Mouse (Mus musculus) embryonic facial prominence, embryonic 10.5 days (tissue): Measurements from ENCODE around the gene Rcor2. TPM values are rescaled to one million over a fixed set of nuclear protein-coding genes. Genes with fewer than 3 reads are reported as not detected.
A peak's percentile ranks its signal among the peaks of the same experiment; 100 is the strongest.

Experiments used
- DNase-seq: peaks from one replicate; pipeline ENCODE4 v3.0.0-alpha.2; 2017; ENCODE audit warnings: low spot score
- H3K27ac ChIP-seq: fragments of 300-500 bp; sonication (generic); replicated peaks from 2 replicates; pipeline ENCODE4 v1.5.1; 2016; ENCODE audit warnings: mild to moderate bottlenecking
- H3K27me3 ChIP-seq: fragments of 300-500 bp; sonication (generic); replicated peaks from 2 replicates; pipeline ENCODE4 v1.6.1; 2016; ENCODE audit warnings: low read depth, mild to moderate bottlenecking; ENCODE audit not compliant: poor library complexity, severe bottlenecking
- H3K36me3 ChIP-seq: fragments of 300-500 bp; sonication (generic); replicated peaks from 2 replicates; pipeline ENCODE4 v1.6.1; 2016; ENCODE audit warnings: mild to moderate bottlenecking, moderate library complexity
- H3K4me1 ChIP-seq: fragments of 300-500 bp; sonication (generic); 2 replicates; pipeline ENCODE4 v1.6.1; 2016
- H3K4me3 ChIP-seq: fragments of 300-500 bp; sonication (generic); 2 replicates; pipeline ENCODE4 v1.5.1; 2016; ENCODE audit warnings: mild to moderate bottlenecking, moderate library complexity
- H3K9me3 ChIP-seq: fragments of 300-500 bp; sonication (generic); 2 replicates; pipeline ENCODE4 v1.6.1; 2016; ENCODE audit warnings: mild to moderate bottlenecking
- WGBS: fragments of 180-500 bp; shearing (Covaris S2); methylation state at CpG from one replicate; pipeline ENCODE4 v1.1.7; 2016; 5-methylcytosine and 5-hydroxymethylcytosine counted together
- polyA plus RNA-seq: library from polyadenylated mRNA; unstranded; fragments of >200 nt; fragmentation: Nextera tagmentation; extraction: Ambion mirVana; gene quantifications from 2 replicates; pipeline ENCODE4 v1.2.1, GENCODE M21; 2016

The Rcor2 gene
- 51.0 and 58.6 TPM in 2 replicates for polyA plus RNA-seq

GRCm38 (mm10) chr19:7267091-7267741 is at the start of gene Rcor2:
Rcor2 (plus strand) TSS chr19:7267325.
- H3K4me3 ChIP-seq, result peak within 1 kb of the TSS; percentile 92
- H3K36me3 ChIP-seq, result peaks cover 27% of the 10 kb centered on the region
- no peaks in the 10 kb centered on the region for H3K27me3 ChIP-seq
- 0 out of 2 replicates have a peak, but pooled peaks cover under 1% of the 10 kb centered on the region for H3K9me3 ChIP-seq
- H3K4me1 ChIP-seq, result peaks cover 68% of the 10 kb centered on the region
- DNase-seq, result peak; percentile 89
- H3K27ac ChIP-seq, result peak within 1 kb of the TSS; percentile 99
- under 1% methylated on average over 28 of the region's 28 CpGs for whole genome bisulfite sequencing

- peaks cover 27% of the 10 kb centered on the region for H3K4me1 ChIP-seq
- H3K27ac ChIP-seq, result peak overlapping the region; percentile 71
- H3K4me3 ChIP-seq, result peak overlapping the region; percentile 85
- H3K9me3 ChIP-seq, result no peaks in the 10 kb centered on the region
- H3K27me3 ChIP-seq, result no peaks in the 10 kb centered on the region
- 12% methylated on average over 6 of the region's 6 CpGs for WGBS
- H3K36me3 ChIP-seq, result peaks cover 35% of the 10 kb centered on the region
- DNase-seq, result no peak
Measured at GRCm38 (mm10) chr19:7217926-7218267, 49.2 kb upstream of the Rcor2 start.

- Histone ChIP-seq H3K27ac (no peak overlapping the region), H3K9me3 (no peaks in the 10 kb centered on the region), H3K27me3 (no peaks in the 10 kb centered on the region), H3K4me3 (peak overlapping the region; percentile 85; the same call in 1 of the 2 replicates), H3K4me1 (peaks cover 27% of the 10 kb centered on the region), H3K36me3 (peaks cover 26% of the 10 kb centered on the region)
- no peak for DNase-seq
- 95% methylated on average over 5 of the region's 5 CpGs for WGBS
Measured at GRCm38 (mm10) chr19:7218753-7219152, 48.4 kb upstream of the Rcor2 start.

GRCm38 (mm10) chr19:7222196-7222595 is 44.9 kb upstream of the Rcor2 start:
- Histone ChIP-seq H3K4me1 (peaks cover 9% of the 10 kb centered on the region), H3K9me3 (no peaks in the 10 kb centered on the region), H3K27me3 (no peaks in the 10 kb centered on the region), H3K27ac (no peak overlapping the region), H3K4me3 (no peak overlapping the region; the same call in 1 of the 2 replicates), H3K36me3 (peaks cover 24% of the 10 kb centered on the region)
- no peak for DNase-seq
- 86% methylated on average over 6 of the region's 6 CpGs for WGBS

GRCm38 (mm10) chr19:7223488-7223887 is 43.6 kb upstream of the Rcor2 start:
- no peak overlapping the region for H3K4me3 ChIP-seq
- H3K27ac ChIP-seq, result no peak overlapping the region
- peaks cover 37% of the 10 kb centered on the region for H3K36me3 ChIP-seq
- H3K9me3 ChIP-seq, result no peaks in the 10 kb centered on the region
- DNase-seq, result no peak
- H3K4me1 ChIP-seq, result peaks cover 1% of the 10 kb centered on the region; the same call in 1 of the 2 replicates
- H3K27me3 ChIP-seq, result no peaks in the 10 kb centered on the region

- 0 out of 2 replicates have a peak, but pooled peaks cover 2% of the 10 kb centered on the region for H3K9me3 ChIP-seq
- no peaks in the 10 kb centered on the region for H3K4me1 ChIP-seq
- H3K36me3 ChIP-seq, result peaks cover 44% of the 10 kb centered on the region
- H3K4me3 ChIP-seq, result no peak overlapping the region
- no peak overlapping the region for H3K27ac ChIP-seq
- no peaks in the 10 kb centered on the region for H3K27me3 ChIP-seq
- WGBS, result 88% methylated on average over 3 of the region's 3 CpGs
- no peak for DNase-seq
Measured at GRCm38 (mm10) chr19:7224253-7224652, 42.9 kb upstream of the Rcor2 start.

GRCm38 (mm10) chr19:7225096-7225690 is 41.9 kb upstream of the Rcor2 start:
- Histone ChIP-seq H3K27ac (no peak overlapping the region), H3K9me3 (0 out of 2 replicates have a peak, but pooled peaks cover 3% of the 10 kb centered on the region), H3K27me3 (no peaks in the 10 kb centered on the region), H3K36me3 (peaks cover 54% of the 10 kb centered on the region), H3K4me1 (no peaks in the 10 kb centered on the region), H3K4me3 (no peak overlapping the region)
- WGBS, result 90% methylated on average over 9 of the region's 9 CpGs
- no peak for DNase-seq

- 80% methylated on average over 6 of the region's 6 CpGs for WGBS
- peaks cover 67% of the 10 kb centered on the region for H3K36me3 ChIP-seq
Measured at GRCm38 (mm10) chr19:7226511-7226914, 40.6 kb upstream of the Rcor2 start.

GRCm38 (mm10) chr19:7234537-7235221 is 32.4 kb upstream of the Rcor2 start:
- Histone ChIP-seq H3K9me3 (no peaks in the 10 kb centered on the region), H3K4me3 (peak overlapping the region; percentile 9; the same call in 1 of the 2 replicates), H3K36me3 (peaks cover 90% of the 10 kb centered on the region), H3K27me3 (no peaks in the 10 kb centered on the region), H3K27ac (no peak overlapping the region), H3K4me1 (peaks cover 3% of the 10 kb centered on the region)
- WGBS, result 67% methylated on average over 8 of the region's 8 CpGs
- peak; percentile 67 for DNase-seq

More at GRCm38 (mm10) chr19:7226511-7226914, 40.6 kb upstream of the Rcor2 start:
- DNase-seq, result no peak
- H3K27me3 ChIP-seq, result no peaks in the 10 kb centered on the region
- no peaks in the 10 kb centered on the region for H3K4me1 ChIP-seq
- no peak overlapping the region for H3K4me3 ChIP-seq
- H3K27ac ChIP-seq, result no peak overlapping the region
- H3K9me3 ChIP-seq, result 0 out of 2 replicates have a peak, but pooled peaks cover 3% of the 10 kb centered on the region

GRCm38 (mm10) chr19:7235461-7235860 is 31.7 kb upstream of the Rcor2 start:
- Histone ChIP-seq H3K9me3 (no peaks in the 10 kb centered on the region), H3K27me3 (no peaks in the 10 kb centered on the region), H3K4me3 (no peak overlapping the region), H3K27ac (no peak overlapping the region), H3K4me1 (peaks cover 11% of the 10 kb centered on the region), H3K36me3 (peaks cover 83% of the 10 kb centered on the region)
- 94% methylated on average over 9 of the region's 9 CpGs for WGBS
- no peak for DNase-seq

- peaks cover 77% of the 10 kb centered on the region for H3K36me3 ChIP-seq
Measured at GRCm38 (mm10) chr19:7236011-7236410, 31.1 kb upstream of the Rcor2 start.

GRCm38 (mm10) chr19:7236742-7237141 is 30.4 kb upstream of the Rcor2 start:
- Histone ChIP-seq H3K27me3 (no peaks in the 10 kb centered on the region), H3K36me3 (peaks cover 70% of the 10 kb centered on the region), H3K9me3 (no peaks in the 10 kb centered on the region), H3K4me1 (peaks cover 18% of the 10 kb centered on the region), H3K4me3 (no peak overlapping the region), H3K27ac (no peak overlapping the region)
- WGBS, result 87% methylated on average over 4 of the region's 4 CpGs
- DNase-seq, result no peak

More at GRCm38 (mm10) chr19:7236011-7236410, 31.1 kb upstream of the Rcor2 start:
- H3K4me1 ChIP-seq, result peaks cover 11% of the 10 kb centered on the region
- H3K27me3 ChIP-seq, result no peaks in the 10 kb centered on the region
- H3K4me3 ChIP-seq, result no peak overlapping the region
- no peaks in the 10 kb centered on the region for H3K9me3 ChIP-seq
- no peak overlapping the region for H3K27ac ChIP-seq
- DNase-seq, result no peak
- WGBS, result 89% methylated on average over 2 of the region's 2 CpGs
